Mouse (Mus musculus) CH12.LX (cell line): ENCODE data around the gene Hist1h3g. TPM values are rescaled to one million over a fixed set of nuclear protein-coding genes. Genes with fewer than 3 reads are reported as not detected.

Source experiments
- DNase-seq: peaks from one replicate; pipeline ENCODE4 v3.0.0-alpha.2; 2013; ENCODE audit errors: extremely low read depth
- H3K27ac ChIP-seq: 2 replicates; pipeline ENCODE4 v1.5.1; 2012; ENCODE audit warnings: low read depth, mild to moderate bottlenecking, control low read depth, moderate library complexity; ENCODE audit not compliant: insufficient read depth
- H3K27me3 ChIP-seq: replicated peaks from 2 replicates; pipeline ENCODE3; 2012; ENCODE audit warnings: inconsistent platforms
- H3K36me3 ChIP-seq, 2 experiments: replicated peaks in 1 of 2; 2 replicates each; pipeline versions ENCODE3 to v1.6.1; 2012; ENCODE audit warnings: inconsistent platforms in 1 of 2, low read length in 1 of 2, mild to moderate bottlenecking in 1 of 2, mixed read lengths in 1 of 2, moderate library complexity in 1 of 2; ENCODE audit not compliant: control insufficient read depth in 1 of 2, insufficient read depth in 1 of 2
- H3K4me1 ChIP-seq, 2 experiments: 2 replicates each; pipeline ENCODE4 v1.6.1; 2012; ENCODE audit warnings: inconsistent platforms in 1 of 2, moderate library complexity in 1 of 2; ENCODE audit not compliant: insufficient read depth in 2 of 2, control insufficient read depth in 1 of 2
- H3K4me2 ChIP-seq: 2 replicates; pipeline ENCODE4 v1.6.1; 2012; ENCODE audit warnings: low read depth, mild to moderate bottlenecking, control low read depth; ENCODE audit not compliant: poor library complexity, insufficient read depth, severe bottlenecking
- H3K4me3 ChIP-seq, 3 experiments: fragments of 150-350 bp in 1 of 3; sonication (generic) in 1 of 3; replicated peaks in 1 of 3; 2 replicates each; pipeline versions ENCODE3 to v1.5.1; 2011 to 2012; ENCODE audit warnings: low read depth in 2 of 3, low read length in 2 of 3, mild to moderate bottlenecking in 2 of 3, moderate library complexity in 2 of 3, control low read depth in 1 of 3, improper control_type of control experiment in 1 of 3, inconsistent platforms in 1 of 3, mixed read lengths in 1 of 3; ENCODE audit not compliant: poor library complexity in 1 of 3
- H3K79me2 ChIP-seq: replicated peaks from 2 replicates; pipeline ENCODE4 v1.6.1; 2012; ENCODE audit warnings: mild to moderate bottlenecking, moderate library complexity; ENCODE audit not compliant: control insufficient read depth, poor library complexity, insufficient read depth, severe bottlenecking; ENCODE audit errors: extremely low read depth
- H3K9ac ChIP-seq: 2 replicates; pipeline ENCODE4 v1.6.1; 2012; ENCODE audit warnings: low read depth, mild to moderate bottlenecking, control low read depth, moderate library complexity; ENCODE audit not compliant: insufficient read depth
- H3K9me3 ChIP-seq: replicated peaks from 2 replicates; pipeline ENCODE3; 2012; ENCODE audit warnings: low read length, inconsistent platforms, mixed read lengths
- BHLHE40 ChIP-seq: IDR thresholded peaks from 2 replicates; pipeline ENCODE4 v1.6.1; 2011; ENCODE audit warnings: mild to moderate bottlenecking, low read depth, low read length, improper control_type of control experiment
- CHD1 ChIP-seq: IDR thresholded peaks from 2 replicates; pipeline ENCODE4 v1.6.1; 2012; ENCODE audit warnings: low read depth, low read length, improper control_type of control experiment, inconsistent platforms
- CHD2 ChIP-seq: IDR thresholded peaks from 2 replicates; pipeline ENCODE4 v1.6.1; 2011; ENCODE audit warnings: low read length, improper control_type of control experiment
- CTCF ChIP-seq, 2 experiments: IDR thresholded peaks in 1 of 2; conservative IDR thresholded peaks in 1 of 2; 2 replicates each; pipeline ENCODE4 v1.5.1; 2011 to 2012; ENCODE audit warnings: low read depth in 2 of 2, low read length in 2 of 2, improper control_type of control experiment in 1 of 2, inconsistent platforms in 1 of 2, mild to moderate bottlenecking in 1 of 2, moderate library complexity in 1 of 2
- E2F4 ChIP-seq: IDR thresholded peaks from 2 replicates; pipeline ENCODE4 v1.6.1; 2011; ENCODE audit warnings: low read depth, low read length, improper control_type of control experiment; ENCODE audit not compliant: insufficient replicate concordance
- ELF1 ChIP-seq: IDR thresholded peaks from 2 replicates; pipeline ENCODE4 v1.6.1; 2014; ENCODE audit warnings: low read depth, mild to moderate bottlenecking, inconsistent platforms, low read length, improper control_type of control experiment
- EP300 ChIP-seq: IDR thresholded peaks from 2 replicates; pipeline ENCODE4 v1.6.1; 2011; ENCODE audit warnings: low read length, improper control_type of control experiment
- ETS1 ChIP-seq: conservative IDR thresholded peaks from 2 replicates; pipeline ENCODE4 v1.6.1; 2012; ENCODE audit warnings: low read depth, mild to moderate bottlenecking, inconsistent platforms, low read length, improper control_type of control experiment, moderate library complexity
- GABPA ChIP-seq: IDR thresholded peaks from 2 replicates; pipeline ENCODE4 v1.6.1; 2012; ENCODE audit warnings: low read depth, low read length, improper control_type of control experiment, inconsistent platforms; ENCODE audit not compliant: insufficient replicate concordance
- HCFC1 ChIP-seq: IDR thresholded peaks from 2 replicates; pipeline ENCODE4 v1.6.1; 2012; ENCODE audit warnings: low read depth, mild to moderate bottlenecking, inconsistent platforms, low read length, improper control_type of control experiment
- IRF4 ChIP-seq: IDR thresholded peaks from 2 replicates; pipeline ENCODE4 v1.6.1; 2014; ENCODE audit warnings: low read depth, mild to moderate bottlenecking, inconsistent platforms, low read length, improper control_type of control experiment
- JUN ChIP-seq: IDR thresholded peaks from 2 replicates; pipeline ENCODE4 v1.6.1; 2011; ENCODE audit warnings: low read depth, mild to moderate bottlenecking, low read length, improper control_type of control experiment, moderate library complexity; ENCODE audit not compliant: insufficient read depth
- JUND ChIP-seq: conservative IDR thresholded peaks from 2 replicates; pipeline ENCODE4 v1.6.1; 2011; ENCODE audit warnings: low read depth, low read length, improper control_type of control experiment
- MAFK ChIP-seq: IDR thresholded peaks from 2 replicates; pipeline ENCODE4 v1.6.1; 2011; ENCODE audit warnings: low read length, improper control_type of control experiment; ENCODE audit not compliant: insufficient replicate concordance
- MAX ChIP-seq: IDR thresholded peaks from 2 replicates; pipeline ENCODE4 v1.6.1; 2011; ENCODE audit warnings: low read length, improper control_type of control experiment
- MAZ ChIP-seq: IDR thresholded peaks from 2 replicates; pipeline ENCODE4 v1.6.1; 2012; ENCODE audit warnings: low read depth, mild to moderate bottlenecking, inconsistent platforms, low read length, improper control_type of control experiment, moderate library complexity
- MEF2A ChIP-seq: IDR thresholded peaks from 2 replicates; pipeline ENCODE4 v1.6.1; 2014; ENCODE audit warnings: low read depth, mild to moderate bottlenecking, inconsistent platforms, low read length, improper control_type of control experiment, borderline replicate concordance
- MXI1 ChIP-seq: IDR thresholded peaks from 2 replicates; pipeline ENCODE4 v1.6.1; 2011; ENCODE audit warnings: mild to moderate bottlenecking, low read depth, low read length, improper control_type of control experiment
- MYC ChIP-seq: IDR thresholded peaks from 2 replicates; pipeline ENCODE4 v1.6.1; 2011; ENCODE audit warnings: low read depth, mild to moderate bottlenecking, improper control_type of control experiment, low read length
- NELFE ChIP-seq: IDR thresholded peaks from 2 replicates; pipeline ENCODE4 v1.6.1; 2011; ENCODE audit warnings: low read depth, low read length, improper control_type of control experiment
- NRF1 ChIP-seq: IDR thresholded peaks from 2 replicates; pipeline ENCODE4 v1.6.1; 2014; ENCODE audit warnings: low read depth, mild to moderate bottlenecking, inconsistent platforms, low read length, improper control_type of control experiment, moderate library complexity
- PAX5 ChIP-seq: IDR thresholded peaks from 2 replicates; pipeline ENCODE4 v1.6.1; 2012; ENCODE audit warnings: low read length, inconsistent platforms, mixed read lengths
- POLR2A ChIP-seq: IDR thresholded peaks from 2 replicates; pipeline ENCODE4 v1.6.1; 2011; ENCODE audit warnings: low read depth, mild to moderate bottlenecking, improper control_type of control experiment, low read length
- POLR2AphosphoS2 ChIP-seq: IDR thresholded peaks from 2 replicates; pipeline ENCODE4 v1.6.1; 2011; ENCODE audit warnings: low read depth, low read length, improper control_type of control experiment
- RAD21 ChIP-seq: IDR thresholded peaks from 2 replicates; pipeline ENCODE4 v1.6.1; 2011; ENCODE audit warnings: low read depth, mild to moderate bottlenecking, low read length, improper control_type of control experiment, moderate library complexity
- RCOR1 ChIP-seq: conservative IDR thresholded peaks from 2 replicates; pipeline ENCODE4 v1.6.1; 2012; ENCODE audit warnings: low read depth, mild to moderate bottlenecking, inconsistent platforms, low read length, improper control_type of control experiment
- SIN3A ChIP-seq: IDR thresholded peaks from 2 replicates; pipeline ENCODE4 v1.6.1; 2012; ENCODE audit warnings: low read length, improper control_type of control experiment, inconsistent platforms
- SMC3 ChIP-seq: IDR thresholded peaks from 2 replicates; pipeline ENCODE4 v1.6.1; 2011; ENCODE audit warnings: low read depth, low read length, improper control_type of control experiment
- TBP ChIP-seq: conservative IDR thresholded peaks from 2 replicates; pipeline ENCODE4 v1.6.1; 2011; ENCODE audit warnings: low read depth, low read length, improper control_type of control experiment
- TCF12 ChIP-seq: IDR thresholded peaks from 2 replicates; pipeline ENCODE4 v1.6.1; 2014; ENCODE audit warnings: low read depth, mild to moderate bottlenecking, inconsistent platforms, low read length, improper control_type of control experiment
- UBTF ChIP-seq: IDR thresholded peaks from 2 replicates; pipeline ENCODE4 v1.6.1; 2012; ENCODE audit warnings: low read depth, mild to moderate bottlenecking, inconsistent platforms, low read length, improper control_type of control experiment, moderate library complexity
- USF1 ChIP-seq: IDR thresholded peaks from 2 replicates; pipeline ENCODE4 v1.6.1; 2014; ENCODE audit warnings: low read depth, mild to moderate bottlenecking, inconsistent platforms, low read length, improper control_type of control experiment
- USF2 ChIP-seq: conservative IDR thresholded peaks from 2 replicates; pipeline ENCODE4 v1.6.1; 2011; ENCODE audit warnings: low read depth, low read length, improper control_type of control experiment
- ZC3H11A ChIP-seq: IDR thresholded peaks from 2 replicates; pipeline ENCODE4 v1.6.1; 2012; ENCODE audit warnings: low read depth, mild to moderate bottlenecking, inconsistent platforms, low read length, improper control_type of control experiment
- ZKSCAN1 ChIP-seq: IDR thresholded peaks from 2 replicates; pipeline ENCODE4 v1.6.1; 2012; ENCODE audit warnings: low read depth, inconsistent platforms, low read length, improper control_type of control experiment, borderline replicate concordance
- ZMIZ1 ChIP-seq: IDR thresholded peaks from 2 replicates; pipeline ENCODE4 v1.6.1; 2012; ENCODE audit warnings: low read depth, mild to moderate bottlenecking, inconsistent platforms, low read length, improper control_type of control experiment
- ZNF384 ChIP-seq: IDR thresholded peaks from 2 replicates; pipeline ENCODE4 v1.6.1; 2012; ENCODE audit warnings: low read depth, low read length, improper control_type of control experiment, inconsistent platforms
- dilution Hi-C: fragments of 300-500 bp; cut with MboI; formaldehyde crosslinking; loops from 2 replicates; pipeline ENCODE4 v1.14.3; 2020; ENCODE audit warnings: low sequenced_read_pairs; ENCODE audit not compliant: extremely low pct_unique_long_range_greater_than_20kb, extremely low pct_ligation_motif_present
- in situ Hi-C: fragments of 300-500 bp; cut with MboI; formaldehyde crosslinking; loops from 3 replicates; pipeline ENCODE4 v1.14.3; 2019; ENCODE audit warnings: low sequenced_read_pairs, low pct_ligation_motif_present, low pct_unique_long_range_greater_than_20kb, mixed read lengths
- polyA plus RNA-seq: library from polyadenylated mRNA; unstranded; fragments of >175 nt; gene quantifications from 2 replicates; pipeline ENCODE4 v1.2.1, GENCODE M21; 2012; ENCODE audit warnings: low read depth; ENCODE audit not compliant: insufficient read length
- total RNA-seq, 2 experiments: library from RNA; depleted of rRNA; stranded (reverse); fragments of 300-350 nt in 1 of 2; fragments of >200 nt in 1 of 2; gene quantifications; 2 replicates each; pipeline ENCODE4 v1.2.3; 2012 to 2014

Gene Hist1h3g
- total and polyA plus RNA-seq, 3 experiments = 3.4 to 608 (median 75.3) TPM

- Histone ChIP-seq H3K27ac (peak overlapping the region; percentile 83), H3K4me1 (peaks cover 4 to 28% of the 10 kb centered on the region in 2 experiments; a peak in 3 of 4 replicates)
- TF ChIP-seq SIN3A (peak; percentile 90), IRF4 (peak; percentile 60; the same call in 1 of the 2 replicates), UBTF (peak; percentile 97), E2F4 (peak; percentile 74; the same call in 1 of the 2 replicates), ZC3H11A (no peak), JUND (no peak; the same call in 1 of the 2 replicates), NELFE (peak; percentile 100), RAD21 (no peak), USF2 (peak; percentile 70), EP300 (no peak), HCFC1 (peak; percentile 71), ETS1 (peak; percentile 24; the same call in 1 of the 2 replicates), ELF1 (0 out of 2 replicates have a peak, but pooled peaks have one; percentile 36), POLR2A (peak; percentile 95), NRF1 (0 out of 2 replicates have a peak, but pooled peaks have one; percentile 37), BHLHE40 (0 out of 2 replicates have a peak, but pooled peaks have one; percentile 4), MXI1 (peak; percentile 41; the same call in 1 of the 2 replicates), JUN (no peak), TCF12 (peak; percentile 99), MYC (no peak; the same call in 1 of the 2 replicates), USF1 (no peak), CHD1 (peak; percentile 98), CTCF (conservative IDR thresholded peaks at IDR 0.05 in 1 of 2, IDR thresholded peaks at IDR 0.05 in 1 of 2; ENCODE audit: low read depth in 2 of 2, low read length in 2 of 2) (no peak), ZNF384 (no peak), SMC3 (no peak), ZKSCAN1 (no peak; the same call in 1 of the 2 replicates), MEF2A (peak; percentile 58), CHD2 (no peak; the same call in 1 of the 2 replicates), GABPA (no peak), TBP (peak; percentile 99), MAX (no peak), ZMIZ1 (peak; percentile 100), PAX5 (no peak), RCOR1 (peak; percentile 95), MAFK (no peak; the same call in 1 of the 2 replicates), MAZ (peak; percentile 64), POLR2AphosphoS2 (peak; percentile 100)
These were observed 20.0 kb downstream of the Hist1h3g start for GRCm38 (mm10) chr13:23554925-23555838.

More at GRCm38 (mm10) chr13:23554925-23555838, 20.0 kb downstream of the Hist1h3g start:
- in situ Hi-C loops (loop anchor here (25.0 kb wide), 1 partner anchor 1818 kb away; the partner anchor contains the start of gene Hist1h4j), dilution Hi-C loops (no loop called here)
- no peaks in the 10 kb centered on the region for H3K9me3 ChIP-seq
- H3K4me2 ChIP-seq = peak overlapping the region; percentile 65
- H3K9ac ChIP-seq = peak overlapping the region; percentile 73
- H3K79me2 ChIP-seq = no peaks in the 10 kb centered on the region
- H3K4me3 ChIP-seq = peak overlapping the region; percentile 3 to 54 (median 50)
- no peaks in the 10 kb centered on the region for H3K36me3 ChIP-seq
- H3K27me3 ChIP-seq = no peaks in the 10 kb centered on the region
- DNase-seq = peak; percentile 92
